8 mouse cellular contexts compared by ENCODE assay signal in genomic region chr2:32495185-32495726, GRCm38 (mm10). TPM values are rescaled to one million over a fixed set of nuclear protein-coding genes. Genes with fewer than 3 reads are reported as not detected.
DNase-seq lines count a peak whose midpoint lies in the region; TF ChIP-seq lines count a peak whose summit lies in the region.
"Had no signal": no experiment of that assay in that cellular context is flagged by ENCODE, and none has a peak within 500 bp of the region (broad histone marks: within the 10 kb centered on the region; RNA-seq: fewer than 3 reads in every experiment).

No protein-coding gene starts in this region.

- TF ChIP-seq POLR2A in small intestine, adult 2 months (IDR thresholded peaks at IDR 0.05; ENCODE audit: low read depth, low read length) = no peak
- no peak for TF ChIP-seq POLR2A in cerebellum, adult 2 months (IDR thresholded peaks at IDR 0.05; ENCODE audit: borderline replicate concordance, insufficient read depth, low read length)

- H3K27me3 ChIP-seq in heart, embryonic 10.5 days (ENCODE audit: insufficient read depth, poor library complexity, severe bottlenecking) = no peaks in the 10 kb centered on the region
- H3K27me3 ChIP-seq in small intestine, adult 2 months (ENCODE audit: control insufficient read depth, insufficient read depth, low read length) = no peaks in the 10 kb centered on the region
- no peaks in the 10 kb centered on the region for H3K27me3 ChIP-seq in cerebellum, adult 2 months (ENCODE audit: control insufficient read depth, insufficient read depth, low read length)
- H3K27me3 ChIP-seq: neural tube, embryonic 13.5 days had no signal

- DNase-seq in ZHBTc4 (ENCODE audit: low read depth, low spot score) (peak; percentile 57), liver (peak; percentile 66)
- DNase-seq in heart, embryonic 10.5 days (ENCODE audit: low spot score) = no peak
- DNase-seq in layer of hippocampus, postnatal 10 days (ENCODE audit: low spot score in 2 of 2) = no peak
- DNase-seq in layer of hippocampus, adult 18-20 months (ENCODE audit: low spot score in 2 of 2) = no peak
- DNase-seq in cerebellum, adult 2 months = no peak

- H3K4me3 ChIP-seq in heart, embryonic 10.5 days = no peak overlapping the region
- peak overlapping the region; percentile 16; the same call in 1 of the 2 replicates for H3K4me3 ChIP-seq in small intestine, adult 2 months (ENCODE audit: low read depth, low read length)
- H3K4me3 ChIP-seq in cerebellum, adult 2 months (replicated peaks; ENCODE audit: insufficient read depth, low read depth, low read length) = no peak overlapping the region
- H3K4me3 ChIP-seq: neural tube, embryonic 13.5 days had no signal

- peak overlapping the region; percentile 48 for H3K27ac ChIP-seq in heart, embryonic 10.5 days
- H3K27ac ChIP-seq in small intestine, adult 2 months (ENCODE audit: insufficient read depth, low read depth, low read length) = peak overlapping the region; percentile 67
- no peak overlapping the region for H3K27ac ChIP-seq in cerebellum, adult 2 months (ENCODE audit: insufficient read depth, low read length)
- H3K27ac ChIP-seq: neural tube, embryonic 13.5 days had no signal

- H3K9me3 ChIP-seq in heart, embryonic 10.5 days = no peaks in the 10 kb centered on the region

- peaks cover 12% of the 10 kb centered on the region for H3K4me1 ChIP-seq in heart, embryonic 10.5 days
- peaks cover 6% of the 10 kb centered on the region for H3K4me1 ChIP-seq in small intestine, adult 2 months (ENCODE audit: control insufficient read depth, insufficient read depth, insufficient read length, low read length)
- H3K4me1 ChIP-seq in cerebellum, adult 2 months (ENCODE audit: control insufficient read depth, insufficient read depth, low read length) = no peaks in the 10 kb centered on the region
- H3K4me1 ChIP-seq: neural tube, embryonic 13.5 days had no signal

- WGBS in heart, embryonic 10.5 days = 64% methylated on average over 20 of the region's 20 CpGs
- 75% methylated on average over 20 of the region's 20 CpGs for WGBS in small intestine, adult 2 months
- WGBS in cerebellum, adult 2 months = 86% methylated on average over 20 of the region's 20 CpGs

- TF ChIP-seq CTCF in small intestine, adult 2 months (IDR thresholded peaks at IDR 0.05; ENCODE audit: extremely low read depth, insufficient read length, insufficient replicate concordance, low read depth, low read length) = no peak
- no peak for TF ChIP-seq CTCF in cerebellum, adult 2 months (IDR thresholded peaks at IDR 0.05; ENCODE audit: borderline replicate concordance, insufficient read depth, low read depth, low read length)

- H3K36me3 ChIP-seq in heart, embryonic 10.5 days = no peaks in the 10 kb centered on the region
- H3K36me3 ChIP-seq in small intestine, adult 2 months (ENCODE audit: control insufficient read depth, insufficient read depth, low read length) = no peaks in the 10 kb centered on the region
- H3K36me3 ChIP-seq: neural tube, embryonic 13.5 days had no signal

RNA-seq across cellular contexts. Expression of gene Fam102a, which starts 39.9 kb away (rescaled TPM):
- 5.9 and 8.3 TPM in 2 replicates for polyA plus RNA-seq in heart, embryonic 10.5 days (2016; fragmentation: Nextera tagmentation; extraction: Ambion mirVana)
- 55.2 and 96.2 TPM in 2 replicates for polyA plus RNA-seq in small intestine, adult 2 months (2012; rRNA removed)
- total RNA-seq in layer of hippocampus, postnatal 10 days (2021) = 10 to 100 TPM; 34.8 to 38.0 TPM
- 10 to 100 TPM; 76.0 to 77.2 TPM for total RNA-seq in layer of hippocampus, adult 18-20 months (2021)
- polyA plus RNA-seq in cerebellum, adult 2 months (2012; rRNA removed) = 38.1 and 40.2 TPM in 2 replicates

RNA-seq across cellular contexts. Expression of gene Slc25a25, which starts 44.0 kb away (rescaled TPM):
- polyA plus RNA-seq in heart, embryonic 10.5 days (2016; fragmentation: Nextera tagmentation; extraction: Ambion mirVana) = 17.0 and 17.3 TPM in 2 replicates
- 12.5 and 27.0 TPM in 2 replicates for polyA plus RNA-seq in small intestine, adult 2 months (2012; rRNA removed)
- 10 to 100 TPM; 46.0 to 48.9 TPM for total RNA-seq in layer of hippocampus, postnatal 10 days (2021)
- 10 to 100 TPM; 57.2 to 59.5 TPM for total RNA-seq in layer of hippocampus, adult 18-20 months (2021)
- polyA plus RNA-seq in cerebellum, adult 2 months (2012; rRNA removed) = 67.0 and 76.2 TPM in 2 replicates

RNA-seq across cellular contexts. Expression of gene Naif1, which starts 45.0 kb away (rescaled TPM):
- 5.4 and 5.5 TPM in 2 replicates for polyA plus RNA-seq in heart, embryonic 10.5 days (2016; fragmentation: Nextera tagmentation; extraction: Ambion mirVana)
- 2.4 and 4.4 TPM in 2 replicates for polyA plus RNA-seq in small intestine, adult 2 months (2012; rRNA removed)
- 1 to 10 TPM; 3.4 TPM for total RNA-seq in layer of hippocampus, postnatal 10 days (2021)
- total RNA-seq in layer of hippocampus, adult 18-20 months (2021) = 1 to 10 TPM; 4.6 to 4.8 TPM
- 3.3 TPM in 2 replicates for polyA plus RNA-seq in cerebellum, adult 2 months (2012; rRNA removed)

Comparison
In these comparisons a context has a peak if more than half of its experiments do, and no peak if none do; other contexts are left out.
1. DNase-seq: peak in ZHBTc4 (single experiment) and liver (single experiment); none in heart, embryonic 10.5 days (single experiment), layer of hippocampus, postnatal 10 days (0 of 2), layer of hippocampus, adult 18-20 months (0 of 2) and cerebellum, adult 2 months (0 of 2).